ENCODE assay signal across 9 mouse cellular contexts in the genomic region with DNA sequence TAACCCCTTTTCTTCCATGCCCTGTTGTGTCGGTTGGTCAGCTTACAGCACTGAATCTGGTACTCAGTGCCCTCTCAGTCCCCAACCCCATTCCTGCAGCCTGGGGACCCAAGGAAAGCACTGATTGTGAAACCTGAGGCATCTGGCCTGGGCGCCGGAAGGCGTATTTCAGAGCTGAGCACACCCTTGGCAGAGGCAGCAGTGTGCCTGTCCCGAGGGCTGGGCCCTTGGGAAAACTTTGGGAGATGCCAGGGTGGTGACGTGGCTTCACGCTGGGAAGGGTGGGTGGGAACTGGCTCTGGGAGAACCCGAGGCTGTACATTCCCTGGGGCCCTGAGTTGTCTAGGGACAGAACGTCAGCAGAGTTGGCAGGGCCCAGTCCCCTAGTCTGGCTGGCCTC.
A peak's percentile ranks its signal among the peaks of the same experiment; 100 is the strongest.
DNase-seq lines count a peak whose midpoint lies in the region.
"Had no signal": no experiment of that assay in that cellular context is flagged by ENCODE, and none has a peak within 500 bp of the region (broad histone marks: within the 10 kb centered on the region; RNA-seq: fewer than 3 reads in every experiment).

No protein-coding gene starts in this region.

- intact Hi-C loops in left cerebral cortex, postnatal 36 days (cut with DNase I): no loop called here

- peak; percentile 70 for DNase-seq in urinary bladder, postnatal 14 days (ENCODE audit: low spot score)
- DNase-seq in urinary bladder, postnatal 10 days (ENCODE audit: low spot score): no peak
- peak; percentile 68 to 78 for DNase-seq in gastrocnemius, adult 8-10 months (ENCODE audit: low spot score in 2 of 2)
- peak; percentile 70 for DNase-seq in heart, postnatal 4 days
- no peak for DNase-seq in layer of hippocampus, postnatal 36 days
- DNase-seq in left cerebral cortex, postnatal 36 days (ENCODE audit: low spot score in 2 of 2): no peak
- no peak for DNase-seq in cerebellum, adult 9-11 months
- DNase-seq: cerebellum, postnatal 25 days; right cerebral cortex, postnatal 25 days had no signal

Comparison
In these comparisons a context has a peak if more than half of its experiments do, and no peak if none do; other contexts are left out.
1. DNase-seq: peak in urinary bladder, postnatal 14 days (single experiment), gastrocnemius, adult 8-10 months (2 of 2) and heart, postnatal 4 days (single experiment); none in urinary bladder, postnatal 10 days (single experiment), layer of hippocampus, postnatal 36 days (0 of 2), left cerebral cortex, postnatal 36 days (0 of 2) and cerebellum, adult 9-11 months (single experiment).